Mouse (Mus musculus) embryonic fibroblast, embryonic 13.5 days (primary cell): ENCODE measurements at regions not wholly inside any gene's neighbourhood (a gene's known extent, or its start where the extent isn't known, plus 50 kb on each side); places are given as distances from the start of the nearest gene placed in this dataset.

Experiments used
- H3K27ac ChIP-seq: 2 replicates; pipeline ENCODE4 v1.5.1; 2012; ENCODE audit warnings: low read length, control low read depth, inconsistent platforms; ENCODE audit not compliant: insufficient read depth
- H3K4me1 ChIP-seq: 2 replicates; pipeline ENCODE4 v1.6.1; 2011; ENCODE audit warnings: low read length; ENCODE audit not compliant: control insufficient read depth, insufficient read depth
- H3K4me3 ChIP-seq: 2 replicates; pipeline ENCODE4 v1.5.1; 2011; ENCODE audit warnings: mild to moderate bottlenecking, control low read depth, low read length; ENCODE audit not compliant: insufficient read depth
- CTCF ChIP-seq: IDR thresholded peaks from 2 replicates; pipeline ENCODE4 v1.5.1; 2011; ENCODE audit warnings: mild to moderate bottlenecking, control low read depth, low read length, moderate library complexity, borderline replicate concordance; ENCODE audit not compliant: insufficient read depth
- POLR2A ChIP-seq: IDR thresholded peaks from 2 replicates; pipeline ENCODE4 v1.6.1; 2011; ENCODE audit warnings: low read depth, mild to moderate bottlenecking, control low read depth, low read length, moderate library complexity

DNA sequence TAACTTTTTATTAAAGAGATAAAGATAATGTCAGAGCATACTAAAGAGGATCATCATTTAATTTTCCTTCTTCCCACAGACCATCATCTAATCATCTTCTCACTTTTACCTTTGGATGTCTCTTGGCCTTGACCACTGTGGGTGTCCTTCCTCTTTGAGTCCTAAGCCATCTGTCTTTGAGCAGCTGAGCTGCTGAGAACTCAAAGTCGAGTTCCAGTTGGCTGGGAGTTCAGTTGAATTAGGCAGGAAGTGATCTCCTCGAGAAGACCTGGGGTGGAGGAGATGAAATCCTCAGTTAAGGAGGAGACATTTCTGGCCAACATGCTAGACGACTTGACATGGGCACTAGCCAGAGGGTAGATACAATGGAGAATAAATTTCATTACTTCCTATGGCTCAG, 137.4 kb upstream of the Kcnip4 start:
- Histone ChIP-seq H3K27ac (no peak overlapping the region), H3K4me3 (no peak overlapping the region), H3K4me1 (no peaks in the 10 kb centered on the region)
- TF ChIP-seq CTCF (no peak), POLR2A (no peak)

- no peak overlapping the region for H3K4me3 ChIP-seq
- TF ChIP-seq POLR2A (no peak), CTCF (no peak)
- no peak overlapping the region for H3K27ac ChIP-seq
- no peaks in the 10 kb centered on the region for H3K4me1 ChIP-seq
Observed at GRCm38 (mm10) chr5:49660598-49660997, 135.9 kb upstream of the Kcnip4 start.

DNA sequence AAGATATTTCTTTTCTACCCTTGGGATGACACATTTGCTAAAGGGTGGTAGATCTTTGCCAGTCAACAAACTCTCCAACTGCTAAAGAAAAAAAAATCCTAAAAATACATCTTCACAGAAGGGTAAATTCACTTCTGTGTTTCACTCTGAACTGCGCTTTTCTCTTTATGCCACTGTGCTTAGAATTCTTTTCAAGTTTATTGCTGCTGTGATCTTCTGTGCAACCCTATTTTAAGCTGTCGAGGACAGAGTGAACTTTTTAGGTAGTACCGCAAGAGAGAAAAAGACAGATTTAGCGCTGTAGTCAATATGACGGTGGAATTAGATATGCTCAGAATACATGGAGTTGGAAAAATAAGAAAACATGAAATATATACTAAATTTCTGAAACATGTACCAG, 126.2 kb upstream of the Kcnip4 start:
- no peak overlapping the region for H3K4me3 ChIP-seq
- no peak overlapping the region for H3K27ac ChIP-seq
- H3K4me1 ChIP-seq: no peaks in the 10 kb centered on the region
- TF ChIP-seq POLR2A (no peak), CTCF (no peak)

GRCm38 (mm10) chr5:49645781-49646180, 121.1 kb upstream of the Kcnip4 start:
- Histone ChIP-seq H3K27ac (no peak overlapping the region), H3K4me1 (no peaks in the 10 kb centered on the region), H3K4me3 (no peak overlapping the region)
- TF ChIP-seq POLR2A (no peak), CTCF (no peak)

DNA sequence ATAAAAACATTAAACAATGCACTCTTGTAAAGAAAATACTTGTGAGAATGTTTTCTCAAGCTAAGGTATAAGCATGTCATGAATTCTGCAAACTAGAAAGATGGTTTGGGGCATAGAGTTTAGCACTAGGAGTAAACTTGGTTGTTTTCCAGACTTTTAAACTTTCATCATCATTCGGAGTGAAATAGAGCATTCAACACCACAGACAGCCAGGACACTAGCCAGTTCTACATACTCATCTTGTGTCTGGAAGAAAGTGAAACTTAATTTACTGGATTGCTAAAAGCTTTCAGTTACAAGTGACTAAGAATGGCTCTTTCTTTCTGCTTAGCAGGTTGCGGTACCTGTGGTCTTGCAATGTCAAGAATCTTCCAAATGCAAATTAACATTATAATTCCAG, 119.9 kb upstream of the Kcnip4 start:
- Histone ChIP-seq H3K4me3 (no peak overlapping the region), H3K4me1 (no peaks in the 10 kb centered on the region), H3K27ac (no peak overlapping the region)
- TF ChIP-seq CTCF (no peak), POLR2A (no peak)

DNA sequence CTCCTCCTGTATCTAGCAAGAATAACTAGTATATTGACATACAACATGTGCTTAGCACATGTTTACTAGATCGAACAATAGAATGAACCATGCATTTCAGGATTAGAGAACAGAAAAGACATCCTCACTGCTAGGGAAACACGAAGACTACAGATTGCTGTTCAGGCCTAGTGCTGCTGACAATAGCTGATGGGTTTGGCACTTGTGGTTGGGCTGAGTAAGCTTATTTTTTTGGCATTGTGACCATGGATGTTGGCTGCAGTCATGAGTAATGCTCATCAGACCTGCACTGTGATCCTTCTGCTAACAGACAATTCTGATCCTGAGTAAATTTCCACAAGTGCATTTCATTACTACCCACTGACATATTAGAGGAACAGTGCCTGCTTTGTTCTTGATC, 117.7 kb upstream of the Kcnip4 start:
- Histone ChIP-seq H3K4me3 (no peak overlapping the region), H3K4me1 (no peaks in the 10 kb centered on the region), H3K27ac (no peak overlapping the region)
- TF ChIP-seq CTCF: no peak
- TF ChIP-seq POLR2A: no peak

- no peak for TF ChIP-seq POLR2A
- TF ChIP-seq CTCF: no peak
- H3K27ac ChIP-seq: no peak overlapping the region
- H3K4me1 ChIP-seq: no peaks in the 10 kb centered on the region
- no peak overlapping the region for H3K4me3 ChIP-seq
Observed at GRCm38 (mm10) chr5:49641206-49641830, 116.6 kb upstream of the Kcnip4 start.

DNA sequence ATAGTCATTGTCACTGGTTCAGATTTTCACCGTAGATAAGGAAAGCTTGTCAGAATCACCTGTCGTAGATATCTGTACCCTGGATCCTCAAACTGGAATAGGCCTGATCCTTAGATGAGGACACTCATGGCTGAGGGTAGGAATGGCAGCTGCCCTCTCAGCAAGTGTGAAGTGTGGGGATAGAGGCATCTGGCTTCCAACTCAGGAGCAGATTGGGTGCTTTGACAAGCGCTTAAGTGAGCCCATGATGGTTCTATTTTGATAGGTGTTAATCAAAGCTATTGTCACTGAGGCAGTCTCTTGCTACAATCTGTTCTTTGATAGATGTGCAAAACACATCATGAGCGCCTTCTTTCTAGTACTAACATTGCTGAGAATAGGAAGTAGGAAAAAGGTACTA, 114.9 kb upstream of the Kcnip4 start:
- Histone ChIP-seq H3K4me1 (no peaks in the 10 kb centered on the region), H3K4me3 (no peak overlapping the region)
- TF ChIP-seq CTCF (no peak), POLR2A (no peak)

DNA sequence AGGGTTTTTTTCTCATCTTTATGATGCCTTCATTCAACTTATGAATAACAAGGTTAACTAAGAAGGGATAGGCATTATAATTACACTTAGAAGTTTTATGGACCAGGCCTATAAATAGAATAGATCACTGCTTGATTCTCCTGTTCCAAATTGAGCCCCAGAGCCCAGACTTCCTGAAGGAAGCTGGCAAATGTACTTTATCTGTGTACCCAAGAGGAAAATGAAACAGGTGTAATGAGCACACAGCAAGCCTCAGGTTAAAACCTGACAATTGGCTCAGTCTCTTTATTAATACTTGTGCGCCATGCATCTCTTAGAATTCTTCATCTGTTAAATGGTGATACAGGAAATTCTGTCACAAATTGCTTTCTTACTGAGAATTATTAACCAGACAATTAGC, 95.4 kb upstream of the Kcnip4 start:
- Histone ChIP-seq H3K4me3 (no peak overlapping the region), H3K4me1 (no peaks in the 10 kb centered on the region), H3K27ac (no peak overlapping the region)
- no peak for TF ChIP-seq POLR2A
- no peak for TF ChIP-seq CTCF

More for the DNA sequence above, 114.9 kb upstream of the Kcnip4 start:
- H3K27ac ChIP-seq: no peak overlapping the region

- Histone ChIP-seq H3K4me3 (no peak overlapping the region), H3K4me1 (no peaks in the 10 kb centered on the region), H3K27ac (no peak overlapping the region)
- no peak for TF ChIP-seq POLR2A
- TF ChIP-seq CTCF: no peak
Observed at GRCm38 (mm10) chr5:49606761-49607160, 82.1 kb upstream of the Kcnip4 start.

DNA sequence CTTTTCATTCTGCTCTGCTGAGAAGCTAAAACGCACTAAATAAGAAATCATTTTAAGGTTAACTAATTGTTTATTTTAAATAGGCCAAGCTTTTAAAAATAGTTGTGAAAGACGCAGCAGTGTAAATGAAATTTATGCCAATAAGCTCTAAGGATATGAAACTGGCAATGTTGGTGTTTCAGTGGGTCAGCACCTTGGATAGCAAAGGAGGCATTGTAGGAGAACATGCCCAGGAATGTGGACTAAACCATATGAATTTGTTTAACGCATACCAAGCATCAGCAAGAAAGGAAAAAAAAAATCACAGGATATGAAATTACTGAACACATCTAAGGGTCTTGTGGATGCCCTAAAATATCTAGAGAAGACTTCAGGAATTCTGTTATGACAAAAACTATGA, 56.1 kb upstream of the Kcnip4 start:
- Histone ChIP-seq H3K27ac (no peak overlapping the region), H3K4me1 (no peaks in the 10 kb centered on the region), H3K4me3 (no peak overlapping the region)
- no peak for TF ChIP-seq POLR2A
- no peak for TF ChIP-seq CTCF
